Mouse (Mus musculus): Measurements from ENCODE around the gene Esyt3.

The Esyt3 gene

GRCm38 (mm10) chr9:99357921-99358692 lies at the start of gene Esyt3:
Gene Esyt3, minus strand, starts transcription at chr9:99358557.
- no peak for DNase-seq (ENCODE audit: low read depth in 1 of 2, low spot score in 2 of 2)

DNA sequence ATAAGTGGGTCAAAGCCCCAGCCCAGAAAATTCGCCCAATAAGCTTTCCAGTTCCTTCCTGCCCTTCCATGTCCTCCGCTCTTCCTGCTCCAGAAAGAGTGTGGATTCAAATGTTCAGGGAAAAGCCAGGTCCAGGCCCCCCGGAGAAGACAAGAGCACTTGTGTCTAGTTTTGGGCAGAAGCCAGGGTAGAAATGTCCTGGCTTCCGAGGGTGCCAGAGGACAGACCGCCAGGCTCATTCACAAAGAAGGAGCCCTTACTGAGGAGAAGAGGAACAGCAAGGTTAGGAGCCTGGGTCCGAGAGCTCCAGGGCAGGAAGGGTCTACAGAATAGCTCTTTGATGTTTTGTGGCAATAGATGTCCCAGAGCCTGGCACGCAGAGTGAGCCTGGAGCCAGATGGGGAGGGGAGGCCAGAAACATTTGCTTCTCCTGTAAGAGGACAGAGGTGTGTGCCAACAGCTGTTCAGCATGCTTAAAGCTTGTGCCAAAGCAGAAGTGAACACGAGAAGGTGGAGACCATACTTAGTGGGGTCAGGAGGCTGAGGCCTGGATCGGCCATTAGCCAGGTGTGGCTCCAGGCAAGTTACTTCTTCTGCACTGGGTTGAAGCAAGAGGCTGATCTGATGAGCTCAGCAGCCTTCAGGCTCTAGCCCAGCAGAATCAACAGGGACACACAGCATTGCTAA lies 43.1 kb upstream of the Esyt3 start:
- DNase-seq (ENCODE audit: low read depth in 1 of 2, low spot score in 2 of 2), result no peak

DNA sequence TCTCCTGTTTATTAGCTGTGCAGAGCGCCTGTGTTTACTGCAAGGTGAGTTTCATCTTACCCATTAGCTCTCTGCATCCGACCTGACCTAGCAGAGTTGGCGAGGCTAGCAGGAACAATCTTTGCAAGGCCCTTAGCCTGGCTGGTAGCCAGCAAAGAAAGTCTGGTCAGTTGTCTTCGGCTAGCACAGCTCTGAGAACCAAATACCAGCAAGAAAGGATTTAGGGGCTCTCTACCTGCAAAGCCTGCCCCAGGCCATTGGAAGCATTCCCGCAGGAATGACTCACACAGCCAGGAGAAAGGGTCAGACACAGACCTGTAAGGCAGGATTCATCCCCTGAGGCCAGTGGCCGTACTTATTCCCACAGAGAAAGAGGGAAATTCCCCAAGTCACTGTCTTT lies 42.4 kb upstream of the Esyt3 start:
- no peak for DNase-seq (ENCODE audit: low read depth in 1 of 2, low spot score in 2 of 2)

DNA sequence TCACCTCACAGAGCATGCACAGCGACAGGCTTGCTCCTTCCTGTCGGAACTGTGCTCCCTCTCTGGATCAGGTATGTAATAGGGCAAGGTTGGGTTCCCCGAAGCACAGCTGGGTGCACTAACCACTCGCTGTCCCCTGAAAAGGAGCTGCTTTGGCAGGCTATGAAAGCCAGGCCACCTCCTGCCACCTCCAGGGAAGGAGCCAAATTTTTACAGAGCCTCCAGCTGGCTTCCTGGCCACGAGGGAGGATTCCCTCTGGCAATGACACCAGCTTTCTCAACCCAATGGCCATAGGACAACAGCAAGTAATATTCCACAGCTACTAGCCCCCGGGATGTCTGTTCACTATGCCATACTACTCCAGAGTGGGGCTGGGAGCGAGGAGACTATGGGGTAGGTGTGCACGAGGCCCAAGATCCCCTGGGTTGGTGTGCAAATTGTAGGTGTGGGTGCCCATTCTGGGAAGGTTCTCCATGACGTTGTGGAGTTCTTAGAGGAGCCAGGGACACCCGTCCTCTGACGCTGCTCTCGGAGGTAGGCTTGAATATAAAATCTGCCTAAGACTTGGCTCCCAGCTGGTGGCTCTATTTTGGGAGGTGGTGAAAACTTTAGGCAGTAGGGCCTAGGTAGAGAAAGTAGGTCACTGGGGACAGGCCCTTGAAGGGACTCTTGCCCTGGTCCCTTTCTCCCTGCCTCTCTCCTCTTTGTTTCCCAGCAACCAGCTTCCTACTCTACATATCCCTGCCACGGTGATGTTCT lies 38.9 kb upstream of the Esyt3 start:
- no peak for DNase-seq (ENCODE audit: low read depth in 1 of 2, low spot score in 2 of 2)

- no peak for DNase-seq (ENCODE audit: low read depth in 1 of 2, low spot score in 2 of 2)
Measured at GRCm38 (mm10) chr9:99394366-99394765, 36.0 kb upstream of the Esyt3 start.

DNA sequence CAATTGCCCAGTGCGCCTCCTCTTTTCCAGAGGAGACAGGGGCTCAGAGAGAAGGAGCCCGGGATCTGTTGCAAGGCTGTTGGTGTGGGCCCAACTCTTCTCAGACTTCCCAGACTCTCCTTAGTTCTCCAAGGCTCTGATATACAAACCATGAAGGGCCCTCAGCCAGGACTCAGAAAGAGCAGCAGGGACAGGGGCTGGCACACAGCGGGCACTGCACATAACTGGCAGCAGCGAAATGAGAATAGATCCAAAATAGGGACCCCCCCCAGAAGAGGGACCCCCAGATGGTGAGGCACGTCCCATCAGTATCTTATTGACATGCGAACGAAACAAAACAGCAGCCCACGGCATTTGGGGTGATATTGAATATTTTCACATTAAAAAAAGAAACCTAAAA lies 34.8 kb upstream of the Esyt3 start:
- no peak for DNase-seq (ENCODE audit: low read depth in 1 of 2, low spot score in 2 of 2)

DNA sequence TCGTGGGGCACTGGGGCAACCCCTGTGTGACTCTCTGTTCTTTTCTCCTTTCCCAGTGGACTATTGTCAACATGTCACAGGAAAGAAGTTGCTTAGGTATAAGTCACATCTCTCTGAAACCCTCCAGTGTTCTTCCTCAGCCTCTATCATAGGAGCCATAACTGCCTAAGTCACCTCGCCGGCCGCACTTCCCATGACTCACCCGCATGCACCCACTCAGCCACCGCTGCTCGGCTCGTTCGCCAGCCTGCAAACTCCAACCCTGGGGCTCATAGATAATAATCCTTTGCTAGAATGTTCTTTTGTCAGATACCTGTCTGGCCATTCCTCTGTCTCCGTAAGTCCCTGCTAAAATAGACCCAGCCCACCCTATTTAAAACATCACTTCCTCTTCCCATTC lies 33.2 kb upstream of the Esyt3 start:
- DNase-seq (ENCODE audit: low read depth in 1 of 2, low spot score in 2 of 2), result no peak

DNA sequence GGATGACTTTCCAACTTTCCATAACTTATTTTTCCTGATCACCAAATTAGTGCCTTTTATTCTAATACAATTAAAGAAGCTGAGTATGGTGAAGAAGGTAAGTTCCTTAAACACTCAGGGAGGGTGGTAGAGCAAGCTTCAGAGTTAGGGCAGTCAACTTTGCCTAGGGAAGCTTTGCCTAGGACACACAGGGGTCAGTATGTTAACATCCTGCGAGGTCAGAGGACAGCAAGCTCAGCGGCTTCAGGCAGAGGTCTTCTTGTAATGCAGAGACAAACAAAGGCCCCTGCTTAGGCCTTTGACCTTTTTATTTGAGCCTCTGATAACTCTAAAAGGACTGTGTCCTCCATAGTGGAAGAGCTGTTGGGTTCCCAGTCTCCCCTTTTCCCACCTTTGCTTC lies 32.4 kb upstream of the Esyt3 start:
- no peak for DNase-seq (ENCODE audit: low read depth in 1 of 2, low spot score in 2 of 2)

DNA sequence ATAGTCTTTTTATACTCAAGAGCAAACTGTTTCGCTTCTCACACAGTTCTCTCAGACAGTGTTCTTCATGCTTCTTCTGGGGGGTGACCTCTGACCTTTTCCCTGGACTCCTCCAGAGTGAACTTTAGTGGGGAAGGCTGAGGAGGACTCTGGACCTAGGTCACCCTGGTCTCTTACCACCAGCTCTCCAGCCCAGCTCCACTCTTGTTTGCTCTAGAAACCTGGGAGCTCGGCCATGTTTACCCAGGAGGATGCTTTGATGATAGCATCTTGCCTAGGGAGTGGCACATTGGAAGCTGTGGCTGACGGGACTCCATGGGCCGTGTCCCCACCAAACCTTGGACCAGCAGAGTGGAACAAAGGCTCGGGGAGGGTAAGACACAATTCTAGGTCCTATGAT lies 31.8 kb upstream of the Esyt3 start:
- no peak for DNase-seq (ENCODE audit: low read depth in 1 of 2, low spot score in 2 of 2)

DNA sequence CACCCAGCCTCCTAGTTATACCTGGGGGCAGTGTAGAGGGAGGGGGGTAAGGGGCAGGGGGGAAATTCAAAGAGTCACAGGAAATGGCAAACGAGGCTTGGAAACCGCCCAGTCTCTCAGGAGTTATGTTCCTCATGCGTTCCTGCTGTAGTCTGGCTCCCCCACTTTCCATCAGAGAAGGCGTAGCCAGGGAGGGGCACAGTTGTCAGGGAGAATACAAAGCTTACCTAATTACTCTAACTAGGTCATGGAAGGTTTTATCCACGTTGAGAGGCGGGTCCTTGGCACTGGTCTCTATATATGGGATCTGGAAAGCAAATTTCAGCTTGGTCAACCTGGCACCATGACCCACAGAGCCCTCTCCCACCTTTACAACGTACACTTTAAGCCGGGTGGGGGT lies 31.1 kb upstream of the Esyt3 start:
- DNase-seq (ENCODE audit: low read depth in 1 of 2, low spot score in 2 of 2), result no peak

DNA sequence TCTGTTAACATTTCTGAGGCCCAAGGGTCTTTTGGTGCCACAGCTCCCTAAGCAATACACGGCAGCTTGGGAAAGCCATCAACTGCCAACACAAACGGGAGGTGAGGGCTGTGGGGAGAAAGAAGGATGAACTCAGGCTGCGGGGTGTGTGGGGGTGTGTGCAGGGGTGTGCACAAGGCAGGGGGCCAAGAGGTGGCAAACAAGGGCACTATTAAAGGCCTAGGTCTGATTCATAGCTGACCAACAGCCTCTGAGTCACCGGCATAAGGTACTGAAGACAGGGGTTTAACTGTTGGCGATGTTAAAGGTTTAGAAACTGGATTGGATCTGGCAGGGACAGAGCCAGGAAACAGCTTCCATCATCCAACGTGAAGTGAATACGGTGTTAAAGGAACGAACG lies 30.5 kb upstream of the Esyt3 start:
- DNase-seq (ENCODE audit: low read depth in 1 of 2, low spot score in 2 of 2), result no peak

GRCm38 (mm10) chr9:99388078-99388477 lies 29.7 kb upstream of the Esyt3 start:
- DNase-seq (ENCODE audit: low read depth in 1 of 2, low spot score in 2 of 2), result no peak

DNA sequence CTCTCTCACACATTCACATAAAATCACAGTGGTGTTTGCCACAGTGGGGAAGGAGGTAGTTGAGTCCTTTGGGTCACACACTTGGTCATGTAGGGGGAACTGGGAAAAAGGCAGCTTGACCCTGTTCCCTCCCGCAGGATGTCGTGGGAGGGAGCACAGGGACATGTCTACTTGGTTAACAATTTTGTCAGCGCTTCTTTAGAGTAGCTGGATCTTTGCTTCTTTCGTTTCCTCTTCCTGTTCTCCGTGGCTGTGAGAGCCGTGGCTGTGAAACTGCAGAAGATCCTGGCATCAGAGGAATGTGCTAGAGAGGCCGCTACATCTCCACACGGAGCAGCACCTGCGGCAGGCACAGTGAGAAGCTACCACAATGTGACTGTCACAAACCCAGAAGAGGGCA lies 24.2 kb upstream of the Esyt3 start:
- DNase-seq (ENCODE audit: low read depth in 1 of 2, low spot score in 2 of 2), result peak in 1 of 2 experiments; percentile 11

DNA sequence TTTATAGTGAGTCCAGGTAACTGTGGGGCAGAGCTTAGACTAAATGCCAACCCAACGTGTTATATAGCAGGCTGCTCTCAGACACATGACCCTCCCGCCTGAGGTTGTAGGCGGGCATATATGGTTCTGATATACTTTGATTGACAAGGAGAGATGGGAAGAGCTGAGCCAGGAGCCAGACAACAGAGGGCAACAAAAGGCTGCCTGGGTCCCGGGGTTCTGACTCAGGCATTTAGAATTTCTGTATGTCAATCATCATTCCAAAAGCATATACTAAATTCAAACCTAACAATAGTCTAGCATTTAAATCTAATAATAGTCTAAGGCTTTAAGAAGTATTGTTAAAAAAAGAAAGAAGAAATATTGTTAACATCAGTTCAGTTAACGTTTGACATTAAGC lies 20.8 kb upstream of the Esyt3 start:
- no peak for DNase-seq (ENCODE audit: low read depth in 1 of 2, low spot score in 2 of 2)

- DNase-seq (ENCODE audit: low read depth in 1 of 2, low spot score in 2 of 2), result peak; percentile 9 to 36
Measured at GRCm38 (mm10) chr9:99376591-99377418, 18.4 kb upstream of the Esyt3 start.

DNA sequence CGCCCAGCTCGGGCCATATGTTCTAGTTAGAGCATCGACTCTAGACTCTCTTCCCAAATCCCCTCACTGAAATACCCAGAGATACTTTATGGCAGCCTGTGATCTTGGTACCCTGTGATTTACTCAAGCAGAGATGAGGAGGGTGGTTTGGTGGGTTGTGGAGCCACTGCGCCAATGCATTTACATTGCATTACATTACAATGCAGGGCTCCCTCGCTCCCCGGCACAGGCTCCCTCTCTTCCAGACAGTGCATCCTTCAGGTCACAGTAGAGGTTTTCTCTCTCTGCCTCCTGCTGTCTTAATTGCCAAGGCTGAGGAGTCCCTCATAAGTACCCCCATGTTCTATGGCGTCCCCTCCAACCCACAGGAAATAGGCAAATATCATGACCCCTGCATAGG lies 10.1 kb upstream of the Esyt3 start:
- DNase-seq (ENCODE audit: low read depth in 1 of 2, low spot score in 2 of 2), result no peak

DNA sequence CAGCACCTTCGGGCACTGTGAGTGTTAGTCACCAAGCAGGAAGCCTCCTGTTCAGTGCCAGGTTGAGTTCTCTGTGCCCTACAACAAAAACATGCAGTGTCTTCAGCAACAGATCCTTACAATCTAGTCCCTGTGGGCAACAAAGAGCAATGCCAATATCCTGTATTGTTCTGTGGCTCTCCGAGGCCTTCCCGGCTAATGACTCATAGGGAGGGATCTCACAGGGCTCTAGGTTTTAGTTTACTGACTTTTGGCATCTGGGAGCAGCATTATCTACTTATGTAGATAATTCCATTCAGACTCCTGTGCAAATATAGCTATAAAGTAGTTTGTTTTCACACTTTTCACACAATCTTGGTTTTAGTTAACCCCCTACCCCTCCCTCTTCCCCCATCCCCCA lies 7.5 kb upstream of the Esyt3 start:
- no peak for DNase-seq (ENCODE audit: low read depth in 1 of 2, low spot score in 2 of 2)

GRCm38 (mm10) chr9:99363076-99363475 lies 4.7 kb upstream of the Esyt3 start:
- no peak for DNase-seq (ENCODE audit: low read depth in 1 of 2, low spot score in 2 of 2)

GRCm38 (mm10) chr9:99361946-99362345 lies 3.6 kb upstream of the Esyt3 start:
- DNase-seq (ENCODE audit: low read depth in 1 of 2, low spot score in 2 of 2), result no peak

DNA sequence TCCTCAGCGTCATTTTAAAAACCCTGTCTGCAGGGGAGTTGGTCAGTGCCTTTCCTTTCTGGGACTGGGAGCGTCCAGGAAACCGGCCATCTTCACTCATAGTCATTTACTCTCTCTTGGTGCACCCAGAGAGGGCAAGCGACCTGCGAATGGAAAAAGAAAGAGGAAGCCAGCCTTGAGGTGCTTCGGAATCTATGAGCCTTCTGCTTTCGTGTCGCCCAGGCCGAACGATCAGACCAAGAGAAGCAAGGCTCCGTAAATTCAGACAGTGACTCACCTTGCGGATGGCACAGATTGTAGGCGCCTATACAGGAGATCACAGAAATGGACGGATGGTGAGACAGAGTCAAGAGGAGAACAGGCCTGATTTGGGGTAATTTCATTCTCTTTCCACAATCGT lies 655 bp upstream of the Esyt3 start:
- DNase-seq (ENCODE audit: low read depth in 1 of 2, low spot score in 2 of 2), result no peak

GRCm38 (mm10) chr9:99357561-99357920 lies 816 bp downstream of the Esyt3 start:
- DNase-seq (ENCODE audit: low read depth in 1 of 2, low spot score in 2 of 2), result no peak

Data from monocyte, adult 2 months (primary cell).